Mouse (Mus musculus): ENCODE measurements at regions not wholly inside any gene's neighbourhood (a gene's known extent, or its start where the extent isn't known, plus 50 kb on each side); places are given as distances from the start of the nearest gene placed in this dataset.
A peak's percentile ranks its signal among the peaks of the same experiment; 100 is the strongest.

- DNase-seq, result no peak
Observed at GRCm38 (mm10) chrX:22898698-22899051, 466.2 kb downstream of the Klhl13 start.

GRCm38 (mm10) chrX:22898048-22898697 is 466.7 kb downstream of the Klhl13 start:
- DNase-seq, result peak; percentile 1

- no peak for DNase-seq
Observed at GRCm38 (mm10) chrX:22869791-22870190, 495.1 kb downstream of the Klhl13 start.

- DNase-seq, result peak; percentile 23
Observed at GRCm38 (mm10) chrX:22849522-22850495, 515.1 kb downstream of the Klhl13 start.

- no peak for DNase-seq
Observed at GRCm38 (mm10) chrX:22848778-22849177, 516.1 kb downstream of the Klhl13 start.

- no peak for DNase-seq
Observed at GRCm38 (mm10) chrX:22833226-22833625, 531.7 kb downstream of the Klhl13 start.

- DNase-seq, result no peak
Observed at GRCm38 (mm10) chrX:22805184-22805583, 559.7 kb downstream of the Klhl13 start.

- DNase-seq, result no peak
Observed at GRCm38 (mm10) chrX:22769971-22770530, 594.8 kb downstream of the Klhl13 start.

- DNase-seq, result no peak
Observed at GRCm38 (mm10) chrX:22739235-22739634, 625.6 kb downstream of the Klhl13 start.

- no peak for DNase-seq
Observed at GRCm38 (mm10) chrX:22698179-22698578, 666.7 kb downstream of the Klhl13 start.

GRCm38 (mm10) chrX:22657722-22658342 is 707.0 kb downstream of the Klhl13 start:
- DNase-seq, result no peak

Data from embryo, embryonic 11 days (tissue).